Mouse (Mus musculus) midbrain, embryonic 13.5 days (tissue): ENCODE measurements around the gene Nrf1. TPM values are rescaled to one million over a fixed set of nuclear protein-coding genes. Genes with fewer than 3 reads are reported as not detected.

Experiments
- ATAC-seq: fragments of 200-750 bp; cut with Nextera tagmentation; 2 replicates; pipeline ENCODE4 v1.8.0; 2017; ENCODE audit warnings: mild to moderate bottlenecking, moderate TSS enrichment, moderate library complexity
- H3K27ac ChIP-seq: fragments of 300-500 bp; sonication (generic); 2 replicates; pipeline ENCODE4 v1.5.1; 2015; ENCODE audit warnings: inconsistent platforms, mild to moderate bottlenecking, moderate library complexity
- H3K27me3 ChIP-seq: fragments of 300-500 bp; sonication (generic); 2 replicates; pipeline ENCODE4 v1.6.1; 2015; ENCODE audit warnings: mild to moderate bottlenecking, inconsistent platforms
- H3K36me3 ChIP-seq: fragments of 300-500 bp; sonication (generic); 2 replicates; pipeline ENCODE4 v1.6.1; 2015; ENCODE audit warnings: mild to moderate bottlenecking, inconsistent platforms
- H3K4me1 ChIP-seq: fragments of 300-500 bp; sonication (generic); replicated peaks from 2 replicates; pipeline ENCODE4 v1.6.1; 2015; ENCODE audit warnings: inconsistent platforms
- H3K4me2 ChIP-seq: fragments of 300-500 bp; sonication (generic); replicated peaks from 2 replicates; pipeline ENCODE4 v1.6.1; 2015; ENCODE audit warnings: moderate library complexity, mild to moderate bottlenecking, inconsistent platforms
- H3K4me3 ChIP-seq: fragments of 300-500 bp; sonication (generic); replicated peaks from 2 replicates; pipeline ENCODE4 v1.5.1; 2015; ENCODE audit warnings: mild to moderate bottlenecking, inconsistent platforms
- H3K9ac ChIP-seq: fragments of 300-500 bp; sonication (generic); replicated peaks from 2 replicates; pipeline ENCODE4 v1.6.1; 2015; ENCODE audit warnings: mild to moderate bottlenecking, inconsistent platforms
- H3K9me3 ChIP-seq: fragments of 300-500 bp; sonication (generic); 2 replicates; pipeline ENCODE4 v1.6.1; 2016; ENCODE audit warnings: mild to moderate bottlenecking, inconsistent platforms
- WGBS: fragments of 180-500 bp; shearing (Covaris S2); methylation state at CpG from one replicate; pipeline ENCODE4 v1.1.7; 2015; 5-methylcytosine and 5-hydroxymethylcytosine counted together
- polyA plus RNA-seq: library from polyadenylated mRNA; unstranded; fragments of >200 nt; fragmentation: Nextera tagmentation; extraction: Ambion mirVana; gene quantifications from 2 replicates; pipeline ENCODE4 v1.2.1, GENCODE M21; 2015

The Nrf1 gene
- polyA plus RNA-seq, 1 experiment from 2014 or later: 58.2 TPM

- WGBS: 18% methylated on average over 3 of the region's 3 CpGs
- no peak for ATAC-seq
- Histone ChIP-seq H3K9me3 (no peaks in the 10 kb centered on the region), H3K36me3 (peaks cover 25% of the 10 kb centered on the region), H3K4me1 (peaks cover 23% of the 10 kb centered on the region), H3K9ac (no peak overlapping the region), H3K27ac (peak overlapping the region; percentile 35; the same call in 1 of the 2 replicates), H3K27me3 (no peaks in the 10 kb centered on the region), H3K4me3 (no peak overlapping the region), H3K4me2 (no peak overlapping the region)
Observed at GRCm38 (mm10) chr6:30153076-30153475, 105.3 kb downstream of the Nrf1 start.

DNA sequence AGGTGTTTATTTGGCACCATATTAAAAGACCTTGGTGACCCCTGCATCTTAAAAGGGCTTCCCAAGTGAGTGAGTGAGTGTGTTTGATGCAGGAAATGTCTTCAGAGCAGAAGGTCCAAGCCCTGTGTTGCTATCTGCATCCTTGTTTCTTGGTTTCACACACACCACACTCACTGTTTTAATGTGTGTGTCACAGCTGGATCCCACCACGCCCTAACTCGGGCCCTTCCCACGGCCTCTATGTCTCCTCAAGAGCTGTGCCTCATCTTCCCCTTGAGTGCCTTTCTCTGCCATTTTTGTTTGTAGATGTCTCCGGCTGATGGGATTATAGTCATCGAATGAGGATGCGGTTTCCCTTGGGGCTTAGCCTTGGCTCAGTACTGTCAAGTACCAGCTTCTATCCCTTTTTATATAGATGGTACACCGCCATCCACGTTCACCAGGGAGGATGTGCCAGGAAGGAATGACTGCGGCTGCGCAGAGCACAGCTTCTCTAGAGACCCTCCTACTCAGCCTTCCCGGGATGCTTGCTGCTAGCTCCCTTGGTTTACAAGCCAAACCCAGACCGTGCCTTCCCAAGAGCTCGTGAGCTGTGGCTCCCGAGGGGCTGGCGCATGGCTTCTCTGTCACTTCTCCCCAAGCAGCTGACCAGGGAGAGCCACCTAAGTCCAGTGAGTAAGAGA, 106.1 kb downstream of the Nrf1 start:
- Histone ChIP-seq H3K36me3 (peaks cover 19% of the 10 kb centered on the region), H3K9ac (no peak overlapping the region), H3K27ac (no peak overlapping the region; the same call in 1 of the 2 replicates), H3K27me3 (no peaks in the 10 kb centered on the region), H3K9me3 (no peaks in the 10 kb centered on the region), H3K4me2 (no peak overlapping the region), H3K4me1 (peaks cover 23% of the 10 kb centered on the region), H3K4me3 (no peak overlapping the region)
- no peak for ATAC-seq
- 90% methylated on average over 15 of the region's 15 CpGs for WGBS

DNA sequence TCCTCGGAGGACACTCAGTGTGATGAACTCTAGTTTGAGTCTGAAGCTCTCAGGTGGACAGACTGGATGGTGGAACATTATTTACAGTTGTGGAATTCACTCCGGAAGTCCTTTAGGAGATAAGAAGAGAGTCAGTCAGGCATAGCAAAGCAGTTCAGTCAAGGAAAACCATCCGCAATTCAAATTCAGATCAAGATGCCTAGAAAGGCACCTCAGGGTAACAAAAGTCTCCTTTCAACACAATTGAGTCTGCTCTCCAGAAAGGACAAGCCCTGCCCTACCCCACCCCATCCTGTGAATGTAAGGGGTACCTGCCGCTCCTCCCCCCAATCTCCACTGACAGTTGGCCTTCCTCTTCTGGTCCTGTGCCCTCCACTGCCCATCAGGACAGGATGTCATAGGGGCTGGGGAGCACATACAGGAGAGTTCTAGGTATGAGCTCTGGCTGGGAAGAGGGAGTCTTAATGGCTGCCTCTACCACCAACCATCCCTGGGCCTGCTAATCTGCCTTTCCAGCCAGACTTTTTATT, 111.8 kb downstream of the Nrf1 start:
- H3K9me3 ChIP-seq: no peaks in the 10 kb centered on the region
- H3K4me2 ChIP-seq: no peak overlapping the region
- H3K9ac ChIP-seq: no peak overlapping the region
- H3K36me3 ChIP-seq: no peaks in the 10 kb centered on the region
- H3K4me1 ChIP-seq: no peaks in the 10 kb centered on the region
- H3K27me3 ChIP-seq: no peaks in the 10 kb centered on the region
- 39% methylated on average over 4 of the region's 4 CpGs for WGBS
- ATAC-seq: no peak
- H3K27ac ChIP-seq: no peak overlapping the region
- H3K4me3 ChIP-seq: no peak overlapping the region

DNA sequence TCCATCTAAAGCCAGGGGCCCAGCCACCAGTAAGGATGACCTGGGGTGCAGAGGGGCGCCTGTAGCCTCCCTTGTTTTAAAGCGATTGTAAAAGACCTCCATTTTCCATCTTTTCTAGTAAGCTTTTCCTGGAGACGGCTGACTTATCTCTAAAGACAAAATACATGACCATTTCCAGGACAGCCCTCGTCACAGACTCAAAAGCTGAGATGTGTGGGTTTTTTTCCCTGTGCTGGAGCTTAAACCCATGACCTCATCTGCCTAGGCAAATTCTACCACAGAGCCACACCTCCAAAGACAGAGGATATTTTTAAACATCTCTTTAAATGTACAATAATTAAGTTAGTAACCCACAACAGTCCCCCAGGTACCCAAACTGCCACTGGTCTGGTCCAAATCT, 112.6 kb downstream of the Nrf1 start:
- no peak for ATAC-seq
- Histone ChIP-seq H3K4me1 (no peaks in the 10 kb centered on the region), H3K9me3 (no peaks in the 10 kb centered on the region), H3K36me3 (no peaks in the 10 kb centered on the region), H3K27me3 (no peaks in the 10 kb centered on the region), H3K4me2 (no peak overlapping the region), H3K4me3 (no peak overlapping the region), H3K9ac (no peak overlapping the region), H3K27ac (no peak overlapping the region)
- WGBS: 82% methylated on average over 4 of the region's 4 CpGs

DNA sequence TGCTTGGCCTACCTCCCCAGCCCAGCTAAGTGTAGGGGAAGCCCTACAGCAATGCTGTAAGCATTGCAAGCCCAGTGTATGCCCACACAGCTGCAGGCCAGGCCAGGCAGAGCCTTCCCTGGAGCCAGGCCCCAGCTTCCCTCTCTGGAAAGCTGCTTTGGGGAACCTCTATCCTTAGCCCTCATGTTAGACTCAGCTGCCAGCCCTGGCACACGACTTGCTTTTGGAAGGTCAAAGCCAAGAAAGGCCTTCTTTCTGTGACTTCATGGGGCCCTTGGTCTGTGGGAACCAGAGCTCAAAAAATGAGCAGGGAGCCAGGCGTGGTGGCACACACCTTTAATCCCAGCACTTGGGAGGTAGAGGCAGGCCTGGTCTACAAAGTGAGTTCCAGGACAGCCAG, 113.8 kb downstream of the Nrf1 start:
- 71% methylated on average over 2 of the region's 2 CpGs for WGBS
- Histone ChIP-seq H3K9ac (no peak overlapping the region), H3K27ac (no peak overlapping the region), H3K4me1 (peaks cover 3% of the 10 kb centered on the region; the same call in 1 of the 2 replicates), H3K27me3 (no peaks in the 10 kb centered on the region; the same call in 1 of the 2 replicates), H3K9me3 (no peaks in the 10 kb centered on the region), H3K4me2 (no peak overlapping the region), H3K4me3 (no peak overlapping the region), H3K36me3 (no peaks in the 10 kb centered on the region)
- ATAC-seq: no peak

DNA sequence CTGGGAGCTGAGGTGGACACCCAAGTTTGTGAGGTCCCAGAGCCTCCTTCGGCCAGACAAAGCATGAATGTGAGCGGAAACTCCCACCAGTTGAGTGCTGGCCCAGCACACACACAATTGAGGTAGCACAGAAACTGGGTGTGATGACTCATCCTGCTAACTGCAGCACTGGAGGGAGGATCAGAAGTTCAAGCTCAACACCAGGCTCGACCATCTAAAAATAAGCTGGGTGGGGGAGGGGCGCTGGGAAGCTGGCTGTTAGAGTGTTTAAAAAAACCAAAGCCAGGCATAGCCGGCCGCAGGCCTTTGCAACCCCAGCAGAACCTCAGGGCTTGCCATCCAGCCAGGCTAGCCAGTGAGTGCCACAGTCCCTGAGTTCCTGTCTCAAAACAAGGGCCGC, 114.3 kb downstream of the Nrf1 start:
- no peaks in the 10 kb centered on the region for H3K36me3 ChIP-seq
- H3K27ac ChIP-seq: no peak overlapping the region
- H3K4me3 ChIP-seq: no peak overlapping the region
- no peak overlapping the region for H3K9ac ChIP-seq
- H3K4me2 ChIP-seq: no peak overlapping the region
- H3K9me3 ChIP-seq: no peaks in the 10 kb centered on the region
- 57% methylated on average over 7 of the region's 7 CpGs for WGBS
- H3K4me1 ChIP-seq: peaks cover 7% of the 10 kb centered on the region
- H3K27me3 ChIP-seq: no peaks in the 10 kb centered on the region; the same call in 1 of the 2 replicates
- ATAC-seq: no peak

DNA sequence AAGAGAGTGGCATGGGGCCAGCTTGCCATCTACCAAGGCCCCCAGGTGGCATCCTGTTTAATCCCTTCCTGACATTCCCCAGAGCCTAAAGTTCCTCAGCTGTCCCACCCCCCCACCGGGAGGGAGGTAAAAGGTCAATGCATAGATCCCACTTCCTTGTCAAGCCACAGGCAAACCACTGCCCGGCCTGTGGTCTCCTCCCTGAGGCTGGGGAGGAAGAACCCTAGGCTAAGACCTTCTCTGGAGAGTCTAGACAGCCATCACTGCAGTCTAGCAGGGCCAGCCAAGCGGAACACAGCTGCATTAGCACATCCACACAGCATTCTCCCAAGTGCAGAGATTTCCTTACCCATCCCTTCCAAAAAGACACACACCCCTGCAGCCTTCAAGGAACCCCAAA, 118.6 kb downstream of the Nrf1 start:
- 54% methylated on average over 3 of the region's 3 CpGs for WGBS
- Histone ChIP-seq H3K27me3 (peaks cover 38% of the 10 kb centered on the region), H3K9me3 (no peaks in the 10 kb centered on the region), H3K4me2 (no peak overlapping the region), H3K9ac (no peak overlapping the region), H3K36me3 (no peaks in the 10 kb centered on the region), H3K4me1 (peaks cover 13% of the 10 kb centered on the region), H3K27ac (no peak overlapping the region), H3K4me3 (no peak overlapping the region)
- ATAC-seq: no peak

- ATAC-seq: peak; percentile 65
- H3K27me3 ChIP-seq: peaks cover 46% of the 10 kb centered on the region
- 8% methylated on average over 11 of the region's 11 CpGs for WGBS
- no peak overlapping the region for H3K27ac ChIP-seq
- H3K36me3 ChIP-seq: no peaks in the 10 kb centered on the region
- H3K4me3 ChIP-seq: no peak overlapping the region
- H3K9me3 ChIP-seq: no peaks in the 10 kb centered on the region
- no peak overlapping the region for H3K4me2 ChIP-seq
- no peak overlapping the region; the same call in 1 of the 2 replicates for H3K9ac ChIP-seq
- H3K4me1 ChIP-seq: peaks cover 13% of the 10 kb centered on the region
Observed at GRCm38 (mm10) chr6:30167192-30167591, 119.4 kb downstream of the Nrf1 start.

GRCm38 (mm10) chr6:30168275-30168674, 120.5 kb downstream of the Nrf1 start:
- H3K4me3 ChIP-seq: no peak overlapping the region
- H3K4me2 ChIP-seq: no peak overlapping the region
- H3K27me3 ChIP-seq: peaks cover 57% of the 10 kb centered on the region
- 91% methylated on average over 3 of the region's 3 CpGs for WGBS
- H3K9ac ChIP-seq: no peak overlapping the region
- no peaks in the 10 kb centered on the region for H3K9me3 ChIP-seq
- no peaks in the 10 kb centered on the region for H3K36me3 ChIP-seq
- H3K4me1 ChIP-seq: peaks cover 21% of the 10 kb centered on the region
- no peak for ATAC-seq
- no peak overlapping the region for H3K27ac ChIP-seq

GRCm38 (mm10) chr6:30169148-30169547, 121.4 kb downstream of the Nrf1 start:
- WGBS: 83% methylated on average over 12 of the region's 12 CpGs

GRCm38 (mm10) chr6:30171226-30171625, 123.4 kb downstream of the Nrf1 start:
- H3K27me3 ChIP-seq: peaks cover 86% of the 10 kb centered on the region
- no peak for ATAC-seq
- no peaks in the 10 kb centered on the region for H3K9me3 ChIP-seq
- no peak overlapping the region for H3K27ac ChIP-seq
- H3K36me3 ChIP-seq: no peaks in the 10 kb centered on the region
- WGBS: 33% methylated on average over 8 of the region's 8 CpGs
- no peak overlapping the region for H3K4me3 ChIP-seq
- H3K9ac ChIP-seq: no peak overlapping the region
- H3K4me2 ChIP-seq: no peak overlapping the region
- H3K4me1 ChIP-seq: peaks cover 50% of the 10 kb centered on the region

More at GRCm38 (mm10) chr6:30169148-30169547, 121.4 kb downstream of the Nrf1 start:
- Histone ChIP-seq H3K9ac (no peak overlapping the region), H3K36me3 (no peaks in the 10 kb centered on the region), H3K27me3 (peaks cover 66% of the 10 kb centered on the region), H3K4me3 (no peak overlapping the region), H3K4me2 (no peak overlapping the region), H3K9me3 (no peaks in the 10 kb centered on the region), H3K27ac (no peak overlapping the region), H3K4me1 (peaks cover 29% of the 10 kb centered on the region)
- ATAC-seq: no peak

GRCm38 (mm10) chr6:30171967-30172366, 124.2 kb downstream of the Nrf1 start:
- WGBS: 22% methylated on average over 10 of the region's 10 CpGs
- Histone ChIP-seq H3K36me3 (no peaks in the 10 kb centered on the region), H3K4me3 (no peak overlapping the region), H3K9me3 (no peaks in the 10 kb centered on the region), H3K27me3 (peaks cover 92% of the 10 kb centered on the region), H3K27ac (no peak overlapping the region), H3K4me2 (no peak overlapping the region), H3K4me1 (peaks cover 44% of the 10 kb centered on the region), H3K9ac (no peak overlapping the region)
- ATAC-seq: no peak
